Mouse (Mus musculus): Measurements from ENCODE around the gene Psg28.
"Not testable (repeated sequence)": the region's sequence is repeated elsewhere in the genome, so short reads cannot be mapped to it uniquely, and the experiment has no call there.

Psg28 gene

DNA sequence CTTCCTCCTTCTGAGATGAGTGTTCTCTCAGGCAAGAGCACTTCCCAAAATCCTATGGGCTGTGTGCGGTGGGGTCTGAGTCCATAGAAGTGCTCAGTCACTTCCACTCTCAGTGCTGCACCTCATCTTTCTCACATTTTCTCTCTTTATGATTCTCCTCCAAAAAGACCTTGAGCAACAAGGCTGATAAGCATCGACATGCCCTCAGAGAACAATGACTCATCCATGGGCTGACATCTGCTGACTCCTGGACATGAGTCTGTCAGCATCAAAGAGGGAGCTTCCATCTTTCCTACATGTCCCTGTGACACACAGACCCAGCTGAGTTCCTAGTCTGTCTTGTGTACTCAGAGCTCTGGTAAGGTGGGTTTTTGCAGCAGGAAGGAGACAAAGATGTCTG, at the start of gene Psg28:
TSS of gene Psg28 (minus strand) at position 101 of the 400 bp plus-strand sequence.
- not testable (repeated sequence) for DNase-seq

DNA sequence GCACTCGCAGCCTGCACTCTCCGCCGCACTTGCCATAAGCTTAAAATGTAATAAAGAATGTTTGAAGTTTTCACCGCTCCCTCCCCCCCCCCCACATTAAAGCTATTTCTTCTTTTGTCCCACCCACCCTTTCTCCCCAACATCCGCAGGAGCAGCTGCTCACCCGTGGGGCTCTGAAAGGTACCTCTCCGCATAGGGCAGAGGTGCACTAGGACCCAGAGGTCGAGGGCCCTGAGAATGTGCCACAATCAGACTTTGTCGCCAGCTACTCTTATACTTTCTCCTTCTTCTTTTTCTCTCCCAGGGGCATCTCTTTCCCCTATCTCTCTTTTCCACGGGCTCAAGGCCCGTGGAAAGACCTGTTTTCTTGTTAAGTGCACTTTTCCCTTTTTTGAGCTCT, 28.4 kb downstream of the Psg28 start:
- no peak for DNase-seq

DNA sequence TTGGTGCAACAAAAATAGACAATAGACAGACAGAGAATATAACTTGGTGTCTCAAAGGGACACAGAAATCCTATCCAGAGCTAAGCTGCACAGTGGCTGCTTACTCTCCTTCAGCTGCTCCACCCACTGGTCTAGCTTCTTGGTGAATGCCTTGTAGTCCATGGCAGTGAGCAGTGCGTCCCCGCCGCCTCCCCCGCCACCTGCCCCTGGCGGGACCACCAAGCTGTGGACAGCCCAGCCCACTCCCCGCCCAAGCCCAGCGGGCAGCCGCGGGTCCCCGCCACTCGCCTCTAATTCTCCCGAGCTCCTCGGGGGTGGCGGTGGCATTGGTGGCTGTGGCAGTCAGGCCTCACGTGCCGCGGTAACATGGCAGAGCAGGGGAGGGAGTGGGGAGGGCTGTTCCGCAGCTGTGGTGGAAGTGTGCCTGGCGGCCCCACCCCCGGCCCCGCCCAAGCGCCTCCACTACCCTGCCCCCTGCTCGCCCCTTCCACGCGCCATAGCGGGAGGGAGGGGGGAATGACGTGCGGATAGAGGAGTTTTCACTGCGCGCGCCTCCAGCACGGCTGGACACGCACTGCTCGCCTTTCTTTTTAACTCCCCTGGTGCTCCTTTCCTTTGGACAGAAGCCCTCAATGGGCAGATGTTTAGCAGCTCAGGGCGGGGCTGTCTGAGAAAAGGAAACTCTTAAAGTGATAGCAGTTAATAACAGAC, 29.2 kb downstream of the Psg28 start:
- DNase-seq = no peak

DNA sequence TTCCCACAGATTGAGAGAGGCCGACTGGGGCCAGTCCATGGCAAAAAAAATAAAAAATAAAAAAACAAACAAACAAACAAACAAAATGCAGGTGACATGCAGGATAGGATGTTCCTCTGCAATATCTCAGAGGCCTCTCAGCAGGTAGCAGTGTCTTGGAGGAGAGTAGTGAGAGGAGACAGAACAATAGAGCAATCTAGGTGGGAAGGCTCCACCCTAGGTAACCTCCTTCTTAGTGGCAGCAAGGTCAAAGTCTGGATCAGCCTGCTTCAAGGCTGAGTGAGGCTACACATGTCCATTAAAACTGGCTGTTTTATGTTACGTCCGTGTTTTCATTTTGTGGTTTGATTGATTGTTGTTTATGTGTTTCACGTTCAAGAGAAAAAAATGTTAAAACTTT, 40.4 kb downstream of the Psg28 start:
- not testable (repeated sequence) for DNase-seq

DNA sequence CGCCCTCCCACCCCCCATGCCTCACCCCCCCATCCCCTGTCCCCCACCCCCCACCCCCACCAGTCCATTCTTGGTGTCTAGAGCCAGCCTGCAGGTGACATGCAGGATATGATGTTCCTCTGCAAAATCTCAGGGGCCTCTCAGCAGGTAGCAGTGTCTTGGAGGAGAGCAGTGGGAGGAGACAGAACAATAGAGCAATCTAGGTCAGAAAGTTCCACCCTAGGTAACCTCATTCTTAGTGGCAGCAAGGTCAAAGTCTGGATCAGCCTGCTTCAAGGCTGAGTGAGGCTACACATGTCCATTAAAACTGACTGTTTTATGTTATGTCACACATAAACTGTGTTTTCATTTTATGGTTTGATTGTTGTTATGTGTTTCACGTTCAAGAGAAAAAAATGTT, 53.5 kb downstream of the Psg28 start:
- no peak for DNase-seq

All from liver (tissue).